Mouse (Mus musculus) C2C12 (cell line): Measurements from ENCODE around the gene Inpp5b.

Source experiments
- CEBPB ChIP-seq: IDR thresholded peaks from one replicate; pipeline ENCODE4 v1.6.1; 2011; ENCODE audit warnings: low read depth, mild to moderate bottlenecking, control low read depth, moderate library complexity
- CTCF ChIP-seq: IDR thresholded peaks from one replicate; pipeline ENCODE4 v1.5.1; 2011; ENCODE audit not compliant: control insufficient read depth, insufficient read depth, insufficient read length
- MAX ChIP-seq: IDR thresholded peaks from one replicate; pipeline ENCODE4 v1.6.1; 2011; ENCODE audit warnings: mild to moderate bottlenecking, control low read depth
- MYOD1 ChIP-seq: IDR thresholded peaks from one replicate; pipeline ENCODE4 v1.6.1; 2011; ENCODE audit warnings: low read depth; ENCODE audit not compliant: control insufficient read depth, insufficient read length
- MYOG ChIP-seq: IDR thresholded peaks from one replicate; pipeline ENCODE4 v1.6.1; 2011; ENCODE audit not compliant: control insufficient read depth, insufficient read length; ENCODE audit errors: extremely low read depth
- USF1 ChIP-seq: IDR thresholded peaks from one replicate; pipeline ENCODE4 v1.6.1; 2011; ENCODE audit warnings: low read depth, mild to moderate bottlenecking, control low read depth, moderate library complexity

DNA sequence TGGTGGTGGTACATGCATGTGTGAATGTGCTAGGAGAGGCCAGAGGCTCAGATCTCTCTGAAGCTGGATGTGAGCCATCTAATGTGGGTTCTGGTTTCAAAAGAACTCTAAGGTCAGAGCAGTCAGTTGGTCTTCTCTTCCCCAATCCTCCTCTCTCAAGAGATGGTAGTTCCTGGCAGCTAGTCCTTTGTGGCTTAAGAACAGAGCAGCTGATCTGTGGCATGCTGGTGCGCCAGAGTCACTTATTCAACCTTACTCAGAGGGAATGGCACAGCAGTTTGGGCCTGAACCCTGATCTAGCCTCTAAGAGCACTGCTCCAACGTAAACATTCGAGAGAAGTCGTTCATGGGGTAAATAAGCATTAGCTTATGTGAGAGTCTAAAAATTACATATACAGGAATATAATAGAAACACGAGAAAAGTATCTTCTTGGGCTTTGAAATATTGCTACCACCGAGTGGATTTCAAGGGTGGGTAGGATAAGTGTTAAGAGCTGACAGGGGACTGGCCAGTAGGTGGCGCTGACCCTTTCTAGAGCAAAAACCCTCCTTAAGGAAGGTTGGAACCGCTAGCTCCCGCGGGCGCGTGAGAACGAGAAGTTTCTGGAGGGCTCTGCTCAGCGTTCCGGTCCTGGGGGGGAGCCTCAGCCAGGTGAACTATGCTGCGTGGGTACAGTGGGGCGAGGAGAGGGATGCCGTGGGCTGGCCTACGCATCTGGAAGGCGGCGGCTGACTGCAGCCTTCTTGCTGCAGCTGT lies 60.1 kb downstream of the Inpp5b start, which contains the start of gene Mtf1:
- peak; percentile 42 for TF ChIP-seq CTCF
- no peak for TF ChIP-seq CEBPB
- no peak for TF ChIP-seq USF1
- TF ChIP-seq MYOG: no peak
- TF ChIP-seq MAX: no peak
- TF ChIP-seq MYOD1: no peak
